Mouse (Mus musculus): Measurements from ENCODE around the gene Cdk9. TPM values are rescaled to one million over a fixed set of nuclear protein-coding genes. Genes with fewer than 3 reads are reported as not detected.

The Cdk9 gene
- total RNA-seq, 2 experiments from 2014 or later: 46.5 to 133 TPM

- no peak for ATAC-seq (replicated peaks; ENCODE audit: low FRiP score, low TSS enrichment, poor library complexity, severe bottlenecking)
Measured at GRCm38 (mm10) chr2:32684681-32685428, 28.0 kb downstream of the Cdk9 start.

DNA sequence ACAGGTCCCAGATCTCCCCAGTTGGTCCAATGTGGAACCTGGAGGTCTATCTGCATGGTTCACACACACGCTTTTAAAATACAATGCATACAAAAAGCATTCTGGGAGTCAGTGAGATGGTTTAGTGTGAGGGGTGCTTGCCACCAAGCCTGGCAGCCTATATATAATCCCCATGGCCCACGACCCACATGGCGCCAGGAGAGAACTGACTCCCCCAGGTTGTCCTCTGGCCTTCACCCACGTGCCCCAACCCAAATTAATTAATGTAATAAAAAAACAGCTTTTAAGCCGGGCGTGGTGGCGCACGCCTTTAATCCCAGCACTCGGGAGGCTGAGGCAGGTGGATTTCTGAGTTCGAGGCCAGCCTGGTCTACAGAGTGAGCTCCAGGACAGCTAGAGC lies 29.2 kb downstream of the Cdk9 start:
- no peak for ATAC-seq (replicated peaks; ENCODE audit: low FRiP score, low TSS enrichment, poor library complexity, severe bottlenecking)

DNA sequence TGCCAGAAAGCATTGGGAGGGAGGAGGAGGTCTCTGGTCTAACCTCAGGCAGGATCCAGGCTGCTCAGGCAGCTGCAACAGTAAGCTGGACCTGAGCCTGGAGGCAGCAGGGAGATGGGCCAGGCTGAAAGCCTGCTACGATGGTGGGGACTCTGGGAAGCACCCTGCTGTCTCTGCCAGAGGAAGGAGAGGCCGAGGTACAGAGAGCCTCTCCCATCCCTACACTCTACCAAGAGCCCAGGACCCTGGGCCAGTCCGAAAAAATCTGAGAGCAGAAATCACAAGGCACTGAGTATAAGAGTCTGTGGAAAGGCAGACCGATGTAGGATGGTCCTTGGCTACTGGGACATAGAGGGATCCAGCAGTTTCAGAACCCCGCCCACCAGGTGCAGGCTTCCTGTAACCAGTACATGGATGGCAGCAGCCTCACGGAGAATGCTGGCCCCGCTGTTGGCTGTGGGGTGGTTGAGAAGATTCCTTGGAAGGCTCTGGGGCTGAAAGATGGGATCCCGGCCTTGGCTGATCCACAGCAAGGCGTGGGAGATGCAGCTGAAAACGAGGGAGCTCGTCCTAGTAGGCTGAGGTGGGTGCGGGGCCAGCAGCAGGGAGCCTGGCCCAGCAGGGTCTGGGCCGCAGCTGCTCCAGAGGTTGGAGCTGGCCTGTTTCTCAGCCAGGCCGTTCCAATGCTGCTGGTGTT lies 30.0 kb downstream of the Cdk9 start:
- ATAC-seq (replicated peaks; ENCODE audit: low FRiP score, low TSS enrichment, poor library complexity, severe bottlenecking): no peak

- ATAC-seq (replicated peaks; ENCODE audit: low FRiP score, low TSS enrichment, poor library complexity, severe bottlenecking): no peak
Measured at GRCm38 (mm10) chr2:32681754-32682153, 31.1 kb downstream of the Cdk9 start.

DNA sequence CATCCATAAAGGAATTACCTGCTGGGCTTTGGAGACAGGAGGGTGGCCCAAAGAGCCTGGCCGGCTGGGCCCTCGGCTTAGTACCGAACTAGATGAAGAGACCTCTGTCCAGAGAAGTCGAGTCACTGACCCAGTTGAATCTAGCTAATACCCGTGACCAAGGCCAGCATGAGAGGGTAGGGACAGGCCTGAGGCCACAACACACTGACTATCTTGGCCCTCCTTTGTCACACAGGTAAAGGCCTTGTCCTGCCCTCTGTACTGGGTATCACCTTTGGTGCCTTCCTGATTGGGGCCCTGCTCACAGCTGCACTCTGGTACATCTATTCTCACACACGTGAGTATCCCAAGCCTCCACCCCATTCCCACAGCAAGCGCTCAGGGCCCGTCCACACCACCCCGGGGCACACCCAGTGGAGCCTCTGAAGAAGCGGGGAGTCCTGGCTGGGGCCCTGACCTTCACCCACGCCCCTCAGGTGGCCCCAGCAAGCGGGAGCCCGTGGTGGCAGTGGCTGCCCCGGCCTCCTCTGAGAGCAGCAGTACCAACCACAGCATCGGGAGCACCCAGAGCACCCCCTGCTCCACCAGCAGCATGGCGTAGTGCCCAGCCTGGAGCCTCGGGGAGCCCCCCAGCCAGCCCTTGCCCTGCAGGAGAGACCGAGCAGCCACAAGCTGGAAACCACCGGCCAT lies 31.8 kb downstream of the Cdk9 start:
- no peak for ATAC-seq (replicated peaks; ENCODE audit: low FRiP score, low TSS enrichment, poor library complexity, severe bottlenecking)

DNA sequence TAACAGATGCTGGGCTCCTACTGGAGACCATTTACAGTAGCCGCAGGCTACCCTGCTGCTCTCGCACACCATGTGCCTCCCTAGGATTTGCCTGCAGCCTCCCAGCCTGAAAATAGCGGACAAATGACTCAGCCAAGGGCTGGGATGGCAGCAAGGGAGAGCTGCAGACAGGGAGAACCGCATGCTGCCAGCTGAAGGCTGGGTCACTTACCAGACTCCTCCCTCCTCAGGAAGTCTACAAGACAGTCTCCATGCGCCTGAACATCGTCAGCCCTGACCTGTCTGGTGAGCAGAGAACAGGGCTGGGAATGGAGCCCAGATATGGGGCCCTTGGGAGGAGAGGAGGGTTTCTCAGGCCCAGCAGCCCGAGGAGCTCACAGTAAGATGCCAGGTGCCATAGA lies 32.8 kb downstream of the Cdk9 start:
- ATAC-seq (replicated peaks; ENCODE audit: low FRiP score, low TSS enrichment, poor library complexity, severe bottlenecking): no peak

GRCm38 (mm10) chr2:32677683-32678082 lies 35.2 kb downstream of the Cdk9 start:
- ATAC-seq (replicated peaks; ENCODE audit: low FRiP score, low TSS enrichment, poor library complexity, severe bottlenecking): no peak

DNA sequence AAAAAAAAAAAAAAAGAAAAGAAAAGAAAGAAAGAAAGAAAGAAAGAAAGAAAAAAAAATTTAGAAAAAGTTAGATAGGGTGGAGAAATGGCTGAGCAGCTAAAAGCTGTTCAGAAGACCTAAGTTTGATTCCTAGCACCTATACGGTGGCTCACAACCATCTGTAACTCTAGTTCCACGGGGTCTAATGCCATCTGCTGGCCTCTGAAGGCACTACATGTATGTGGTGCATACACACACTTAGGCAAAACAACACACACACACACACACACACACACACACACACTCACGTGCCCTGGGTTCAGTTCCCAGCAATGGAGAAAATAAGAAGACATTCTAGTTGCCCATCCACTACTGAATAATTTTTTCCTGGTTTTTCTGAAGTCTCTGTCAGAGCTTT lies 36.1 kb downstream of the Cdk9 start:
- no peak for ATAC-seq (replicated peaks; ENCODE audit: low FRiP score, low TSS enrichment, poor library complexity, severe bottlenecking)

- no peak for ATAC-seq (replicated peaks; ENCODE audit: low FRiP score, low TSS enrichment, poor library complexity, severe bottlenecking)
Measured at GRCm38 (mm10) chr2:32673176-32673917, 39.5 kb downstream of the Cdk9 start.

DNA sequence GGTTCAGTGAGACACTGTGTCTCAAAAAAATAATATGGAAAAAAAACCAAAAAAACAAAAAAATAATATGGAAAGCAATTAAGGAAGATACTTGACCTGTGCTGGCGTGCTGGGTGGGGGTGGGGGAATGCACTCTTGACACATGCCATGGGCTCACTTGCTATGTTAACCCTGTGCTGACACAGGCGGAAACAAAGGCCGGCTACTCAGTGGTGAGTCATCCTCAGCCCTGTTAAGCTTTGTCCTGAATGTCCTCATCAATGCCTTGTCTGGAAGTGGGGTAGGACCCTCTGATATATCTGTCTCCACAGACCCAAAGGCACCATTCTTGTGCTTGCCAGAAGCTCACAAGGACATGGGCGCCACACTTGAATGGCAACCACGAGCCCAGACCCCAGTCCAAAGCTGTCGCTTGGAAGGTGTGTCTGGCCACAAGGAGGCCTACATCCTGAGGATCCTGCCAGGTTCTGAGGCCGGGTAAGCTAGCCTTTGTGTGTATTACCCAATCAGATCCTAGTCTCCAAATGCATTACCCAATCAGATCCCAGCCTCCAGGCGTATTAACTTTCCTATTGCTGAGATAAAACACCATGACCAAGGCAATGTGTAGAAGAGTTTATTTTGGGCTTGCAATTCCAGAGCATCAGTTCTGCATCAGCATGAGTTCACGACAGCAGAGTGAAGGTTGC lies 40.8 kb downstream of the Cdk9 start:
- no peak for ATAC-seq (replicated peaks; ENCODE audit: low FRiP score, low TSS enrichment, poor library complexity, severe bottlenecking)

- ATAC-seq (replicated peaks; ENCODE audit: low FRiP score, low TSS enrichment, poor library complexity, severe bottlenecking): no peak
Measured at GRCm38 (mm10) chr2:32671147-32671546, 41.7 kb downstream of the Cdk9 start.

DNA sequence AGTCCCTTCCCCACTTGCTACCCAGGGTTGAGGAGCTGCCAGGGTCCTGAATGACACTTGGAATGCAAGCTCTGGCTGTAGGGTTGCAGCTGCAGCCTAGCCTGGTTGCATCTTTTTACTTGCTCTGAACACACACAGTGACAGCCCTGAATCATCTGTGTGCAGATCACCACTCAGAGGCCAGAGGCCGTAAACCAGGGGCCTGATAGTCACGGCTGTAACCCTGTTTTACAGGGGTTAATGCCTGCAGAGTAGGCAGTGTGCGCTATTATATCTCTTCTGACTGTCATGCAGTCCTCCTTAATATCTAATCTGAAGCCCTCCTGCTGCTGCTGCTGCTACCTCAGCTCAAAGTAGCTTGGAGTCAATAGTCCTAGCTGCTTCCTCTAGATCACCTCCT lies 43.0 kb downstream of the Cdk9 start:
- ATAC-seq (replicated peaks; ENCODE audit: low FRiP score, low TSS enrichment, poor library complexity, severe bottlenecking): peak; percentile 46

- ATAC-seq (replicated peaks; ENCODE audit: low FRiP score, low TSS enrichment, poor library complexity, severe bottlenecking): no peak
Measured at GRCm38 (mm10) chr2:32668176-32668575, 44.7 kb downstream of the Cdk9 start.

- ATAC-seq (replicated peaks; ENCODE audit: low FRiP score, low TSS enrichment, poor library complexity, severe bottlenecking): no peak
Measured at GRCm38 (mm10) chr2:32667775-32668174, 45.1 kb downstream of the Cdk9 start.

DNA sequence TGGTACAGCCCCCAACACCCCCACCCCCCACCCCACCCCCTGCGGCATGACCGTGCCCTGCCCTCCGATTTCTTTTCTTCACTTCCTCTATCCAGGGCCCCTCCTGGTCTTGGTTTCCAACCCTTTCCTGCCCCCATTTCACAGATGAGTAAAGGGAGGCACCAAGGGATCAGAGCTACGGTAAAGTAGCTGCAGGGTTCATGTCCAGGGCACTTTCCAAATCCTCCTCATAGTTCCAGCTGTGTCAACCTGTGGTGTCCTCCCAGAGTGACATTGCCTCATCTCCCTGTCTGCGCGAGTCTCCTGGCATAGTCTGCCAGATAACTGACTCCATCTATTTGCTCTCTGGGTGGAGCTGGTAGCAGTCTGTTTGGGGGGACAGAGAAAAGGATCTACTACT lies 47.0 kb downstream of the Cdk9 start:
- ATAC-seq (replicated peaks; ENCODE audit: low FRiP score, low TSS enrichment, poor library complexity, severe bottlenecking): no peak

GRCm38 (mm10) chr2:32665345-32665744 lies 47.5 kb downstream of the Cdk9 start:
- no peak for ATAC-seq (replicated peaks; ENCODE audit: low FRiP score, low TSS enrichment, poor library complexity, severe bottlenecking)

DNA sequence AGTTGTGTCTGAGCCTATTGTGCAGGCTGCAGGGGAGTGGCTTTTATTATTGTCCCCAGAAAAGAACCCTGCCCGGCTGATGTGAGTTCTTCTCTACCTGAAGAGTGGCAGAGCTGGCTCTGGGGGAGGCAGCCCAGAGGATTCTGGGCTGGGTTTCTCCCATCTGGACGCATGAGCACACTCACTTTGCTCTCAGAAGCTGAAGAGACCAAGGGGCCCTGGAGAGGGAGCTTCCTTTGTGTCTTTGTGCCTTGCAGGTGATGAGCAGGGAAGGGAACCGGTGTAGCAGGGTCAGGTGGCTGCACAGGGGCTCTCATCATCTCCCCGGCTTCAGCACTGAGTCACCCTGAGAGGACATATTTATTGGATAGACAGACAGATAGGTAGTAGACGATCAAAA lies 50.6 kb downstream of the Cdk9 start:
- ATAC-seq (replicated peaks; ENCODE audit: low FRiP score, low TSS enrichment, poor library complexity, severe bottlenecking): no peak

- ATAC-seq (replicated peaks; ENCODE audit: low FRiP score, low TSS enrichment, poor library complexity, severe bottlenecking): 0 out of 2 replicates have a peak, but pooled peaks have one; percentile 27
Measured at GRCm38 (mm10) chr2:32661509-32662107, 51.3 kb downstream of the Cdk9 start.

GRCm38 (mm10) chr2:32658873-32659272 lies 54.0 kb downstream of the Cdk9 start:
- ATAC-seq (replicated peaks; ENCODE audit: low FRiP score, low TSS enrichment, poor library complexity, severe bottlenecking): peak; percentile 53
